Mouse (Mus musculus) hindbrain, embryonic 14.5 days (tissue): ENCODE data around the gene Cbx7. TPM values are rescaled to one million over a fixed set of nuclear protein-coding genes. Genes with fewer than 3 reads are reported as not detected.
A peak's percentile ranks its signal among the peaks of the same experiment; 100 is the strongest.

ENCODE experiments used
- ATAC-seq: fragments of 200-750 bp; cut with Nextera tagmentation; 2 replicates; pipeline ENCODE4 v1.8.0; 2017; ENCODE audit warnings: moderate number of reproducible peaks, mild to moderate bottlenecking, moderate TSS enrichment, moderate library complexity; ENCODE audit not compliant: low FRiP score
- DNase-seq: peaks from one replicate; pipeline ENCODE4 v3.0.0-alpha.2; 2015; ENCODE audit warnings: low spot score
- H3K27ac ChIP-seq: fragments of 300-500 bp; sonication (generic); 2 replicates; pipeline ENCODE4 v1.5.1; 2014; ENCODE audit warnings: mild to moderate bottlenecking, moderate library complexity
- H3K27me3 ChIP-seq: fragments of 300-500 bp; sonication (generic); 2 replicates; pipeline ENCODE4 v1.6.1; 2014; ENCODE audit warnings: mild to moderate bottlenecking, low read length, mixed read lengths; ENCODE audit not compliant: control insufficient read depth, insufficient read depth
- H3K36me3 ChIP-seq: fragments of 300-500 bp; sonication (generic); replicated peaks from 2 replicates; pipeline ENCODE4 v1.6.1; 2014; ENCODE audit not compliant: control insufficient read depth, insufficient read depth
- H3K4me1 ChIP-seq: fragments of 300-500 bp; sonication (generic); replicated peaks from 2 replicates; pipeline ENCODE4 v1.6.1; 2014; ENCODE audit warnings: antibody characterized with exemption, low read length, mixed read lengths; ENCODE audit not compliant: control insufficient read depth, insufficient read depth
- H3K4me2 ChIP-seq: fragments of 300-500 bp; sonication (generic); replicated peaks from 2 replicates; pipeline ENCODE4 v1.6.1; 2014; ENCODE audit warnings: mild to moderate bottlenecking, moderate library complexity
- H3K4me3 ChIP-seq: fragments of 300-500 bp; sonication (generic); replicated peaks from 2 replicates; pipeline ENCODE4 v1.5.1; 2014; ENCODE audit warnings: mild to moderate bottlenecking, low read length
- H3K9ac ChIP-seq: fragments of 300-500 bp; sonication (generic); 2 replicates; pipeline ENCODE4 v1.6.1; 2014
- H3K9me3 ChIP-seq: fragments of 300-500 bp; sonication (generic); 2 replicates; pipeline ENCODE4 v1.6.1; 2016; ENCODE audit warnings: low read length; ENCODE audit not compliant: control insufficient read depth
- WGBS: fragments of 180-500 bp; shearing (Covaris S2); extraction: QIAGEN DNeasy Blood & Tissue Kit; methylation state at CpG from one replicate; pipeline ENCODE4 v1.1.7; 2014; 5-methylcytosine and 5-hydroxymethylcytosine counted together
- polyA plus RNA-seq: library from polyadenylated mRNA; unstranded; fragments of >200 nt; fragmentation: Nextera tagmentation; extraction: Ambion mirVana; gene quantifications from 2 replicates; pipeline ENCODE4 v1.2.1, GENCODE M21; 2014

The Cbx7 gene
- polyA plus RNA-seq, 1 experiment from 2014 or later: 4.0 TPM

GRCm38 (mm10) chr15:79956559-79956958 lies 14.4 kb downstream of the Cbx7 start:
- Histone ChIP-seq H3K9me3 (no peaks in the 10 kb centered on the region), H3K4me1 (no peaks in the 10 kb centered on the region), H3K9ac (no peak overlapping the region), H3K4me3 (no peak overlapping the region), H3K27me3 (no peaks in the 10 kb centered on the region), H3K4me2 (no peak overlapping the region), H3K36me3 (no peaks in the 10 kb centered on the region), H3K27ac (no peak overlapping the region)
- no peak for ATAC-seq
- WGBS: 90% methylated on average over 8 of the region's 8 CpGs
- no peak for DNase-seq

GRCm38 (mm10) chr15:79953470-79953869 lies 17.4 kb downstream of the Cbx7 start:
- Histone ChIP-seq H3K4me1 (peaks cover 20% of the 10 kb centered on the region), H3K27me3 (no peaks in the 10 kb centered on the region), H3K27ac (no peak overlapping the region), H3K36me3 (no peaks in the 10 kb centered on the region), H3K9me3 (no peaks in the 10 kb centered on the region), H3K9ac (no peak overlapping the region), H3K4me2 (no peak overlapping the region), H3K4me3 (no peak overlapping the region)
- no peak for DNase-seq
- no peak for ATAC-seq
- WGBS: 58% methylated on average over 7 of the region's 7 CpGs

GRCm38 (mm10) chr15:79952504-79953231 lies 18.3 kb downstream of the Cbx7 start:
- Histone ChIP-seq H3K4me1 (peaks cover 20% of the 10 kb centered on the region), H3K9ac (no peak overlapping the region), H3K27me3 (no peaks in the 10 kb centered on the region), H3K27ac (0 out of 2 replicates have a peak overlapping the region, but pooled peaks have one; percentile 8), H3K36me3 (no peaks in the 10 kb centered on the region), H3K4me2 (no peak overlapping the region), H3K9me3 (no peaks in the 10 kb centered on the region), H3K4me3 (no peak overlapping the region)
- DNase-seq: no peak
- no peak for ATAC-seq
- 54% methylated on average over 11 of the region's 11 CpGs for WGBS

- WGBS: 38% methylated on average over 14 of the region's 14 CpGs
Observed at GRCm38 (mm10) chr15:79951730-79952503, 19.0 kb downstream of the Cbx7 start.

GRCm38 (mm10) chr15:79951226-79951625 lies 19.7 kb downstream of the Cbx7 start:
- DNase-seq (no peak), ATAC-seq (no peak)
- Histone ChIP-seq H3K4me1 (peaks cover 20% of the 10 kb centered on the region), H3K9me3 (no peaks in the 10 kb centered on the region), H3K9ac (peak overlapping the region; percentile 61; the same call in 1 of the 2 replicates), H3K27ac (peak overlapping the region; percentile 64; the same call in 1 of the 2 replicates), H3K36me3 (no peaks in the 10 kb centered on the region), H3K27me3 (no peaks in the 10 kb centered on the region), H3K4me2 (peak overlapping the region; percentile 69; the same call in 1 of the 2 replicates), H3K4me3 (no peak overlapping the region)
- 76% methylated on average over 6 of the region's 6 CpGs for WGBS

More at GRCm38 (mm10) chr15:79951730-79952503, 19.0 kb downstream of the Cbx7 start:
- H3K4me2 ChIP-seq: no peak overlapping the region
- H3K9me3 ChIP-seq: no peaks in the 10 kb centered on the region
- H3K27ac ChIP-seq: 0 out of 2 replicates have a peak overlapping the region, but pooled peaks have one; percentile 8
- no peaks in the 10 kb centered on the region for H3K27me3 ChIP-seq
- H3K4me1 ChIP-seq: peaks cover 20% of the 10 kb centered on the region
- H3K4me3 ChIP-seq: no peak overlapping the region
- DNase-seq: no peak
- H3K36me3 ChIP-seq: no peaks in the 10 kb centered on the region
- no peak overlapping the region for H3K9ac ChIP-seq
- ATAC-seq: no peak

GRCm38 (mm10) chr15:79950250-79951025 lies 20.5 kb downstream of the Cbx7 start:
- ATAC-seq: peak; percentile 65

GRCm38 (mm10) chr15:79947681-79948080 lies 23.2 kb downstream of the Cbx7 start:
- 68% methylated on average over 6 of the region's 6 CpGs for WGBS
- Histone ChIP-seq H3K4me1 (peaks cover 20% of the 10 kb centered on the region), H3K36me3 (no peaks in the 10 kb centered on the region), H3K9ac (no peak overlapping the region), H3K9me3 (no peaks in the 10 kb centered on the region), H3K27me3 (no peaks in the 10 kb centered on the region), H3K4me3 (no peak overlapping the region), H3K27ac (no peak overlapping the region), H3K4me2 (no peak overlapping the region)
- ATAC-seq (no peak), DNase-seq (no peak)

More at GRCm38 (mm10) chr15:79950250-79951025, 20.5 kb downstream of the Cbx7 start:
- H3K27me3 ChIP-seq: no peaks in the 10 kb centered on the region
- DNase-seq: peak; percentile 78
- no peaks in the 10 kb centered on the region for H3K36me3 ChIP-seq
- H3K4me3 ChIP-seq: peak overlapping the region; percentile 31
- H3K9ac ChIP-seq: peak overlapping the region; percentile 61
- peaks cover 20% of the 10 kb centered on the region for H3K4me1 ChIP-seq
- no peaks in the 10 kb centered on the region for H3K9me3 ChIP-seq
- H3K27ac ChIP-seq: peak overlapping the region; percentile 64; the same call in 1 of the 2 replicates
- peak overlapping the region; percentile 69 for H3K4me2 ChIP-seq
- 3% methylated on average over 24 of the region's 24 CpGs for WGBS

GRCm38 (mm10) chr15:79946790-79947189 lies 24.1 kb downstream of the Cbx7 start:
- no peak for DNase-seq
- no peak overlapping the region for H3K9ac ChIP-seq
- no peak overlapping the region for H3K4me2 ChIP-seq
- peaks cover 20% of the 10 kb centered on the region for H3K4me1 ChIP-seq
- no peaks in the 10 kb centered on the region for H3K36me3 ChIP-seq
- WGBS: 62% methylated on average over 9 of the region's 9 CpGs
- H3K4me3 ChIP-seq: no peak overlapping the region
- no peak overlapping the region for H3K27ac ChIP-seq
- H3K9me3 ChIP-seq: no peaks in the 10 kb centered on the region
- no peaks in the 10 kb centered on the region for H3K27me3 ChIP-seq
- ATAC-seq: no peak

- no peak overlapping the region for H3K4me2 ChIP-seq
- peak; percentile 97 for DNase-seq
- no peak overlapping the region for H3K9ac ChIP-seq
- no peaks in the 10 kb centered on the region for H3K9me3 ChIP-seq
- H3K4me1 ChIP-seq: peaks cover 16% of the 10 kb centered on the region
- H3K36me3 ChIP-seq: no peaks in the 10 kb centered on the region
- peak; percentile 75 for ATAC-seq
- no peaks in the 10 kb centered on the region for H3K27me3 ChIP-seq
- no peak overlapping the region for H3K4me3 ChIP-seq
- WGBS: 9% methylated on average over 4 of the region's 4 CpGs
- H3K27ac ChIP-seq: no peak overlapping the region
Observed at GRCm38 (mm10) chr15:79946022-79946421, 24.9 kb downstream of the Cbx7 start.
